Mouse (Mus musculus) cerebellum, adult 2 months (tissue): ENCODE results near the gene Kcnk6.

Experiments
- CTCF ChIP-seq: fragments of 200-500 bp; IDR thresholded peaks from 2 replicates; pipeline ENCODE4 v1.5.1; 2011; ENCODE audit warnings: low read depth, mild to moderate bottlenecking, control low read depth, low read length, moderate library complexity, borderline replicate concordance; ENCODE audit not compliant: insufficient read depth
- POLR2A ChIP-seq: fragments of 200-500 bp; IDR thresholded peaks from 2 replicates; pipeline ENCODE4 v1.6.1; 2011; ENCODE audit warnings: low read length, control low read depth, borderline replicate concordance; ENCODE audit not compliant: insufficient read depth

DNA sequence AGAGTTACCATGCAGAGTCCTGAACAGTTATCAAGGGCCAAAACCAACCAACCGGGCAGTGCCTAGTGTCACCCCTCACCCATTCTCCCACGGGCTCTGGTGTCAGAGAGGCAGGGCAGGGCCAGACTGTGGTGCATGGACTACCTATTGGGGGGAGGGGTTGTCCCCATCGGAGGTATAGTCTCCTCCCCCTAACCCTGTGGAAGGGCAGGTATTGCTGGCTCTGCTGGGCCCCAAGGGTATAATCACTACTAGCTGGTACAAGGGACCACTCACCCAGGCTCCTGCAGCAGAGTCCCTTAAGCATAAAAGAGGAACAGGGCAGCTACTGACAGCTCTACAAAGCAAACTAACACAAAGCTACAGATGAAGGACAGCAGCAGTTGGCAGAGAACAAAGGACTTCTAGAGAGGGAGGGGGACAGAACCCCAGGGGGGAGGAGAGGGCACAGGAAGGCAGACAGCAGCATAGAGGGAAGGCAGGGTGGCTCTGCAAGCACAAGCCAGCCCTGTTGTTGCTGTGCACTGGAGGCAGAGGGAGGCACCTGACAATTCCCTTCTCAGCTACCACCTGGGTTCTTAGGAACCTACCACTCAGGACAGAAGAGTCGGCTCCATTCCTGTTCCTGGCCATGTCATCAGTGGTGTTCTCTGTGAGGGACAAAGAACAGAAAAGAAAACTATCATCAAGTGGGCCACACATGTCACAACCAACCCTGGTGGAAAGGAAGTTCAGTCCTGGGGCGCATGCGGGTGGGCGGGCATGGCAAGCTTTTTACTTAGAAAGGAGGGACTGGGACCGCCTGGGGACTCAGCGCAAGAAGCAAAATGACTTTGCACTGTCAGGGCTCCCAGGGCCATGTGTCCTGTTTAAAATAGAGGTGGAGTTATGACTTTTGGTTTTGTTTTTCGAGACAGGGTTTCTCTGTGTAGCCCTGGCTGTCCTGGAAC, 27.7 kb upstream of the Kcnk6 start:
- TF ChIP-seq POLR2A (no peak), CTCF (no peak)
